Mouse (Mus musculus): ENCODE measurements at regions not wholly inside any gene's neighbourhood (a gene's known extent, or its start where the extent isn't known, plus 50 kb on each side); places are given as distances from the start of the nearest gene placed in this dataset.
A peak's percentile ranks its signal among the peaks of the same experiment; 100 is the strongest.

DNA sequence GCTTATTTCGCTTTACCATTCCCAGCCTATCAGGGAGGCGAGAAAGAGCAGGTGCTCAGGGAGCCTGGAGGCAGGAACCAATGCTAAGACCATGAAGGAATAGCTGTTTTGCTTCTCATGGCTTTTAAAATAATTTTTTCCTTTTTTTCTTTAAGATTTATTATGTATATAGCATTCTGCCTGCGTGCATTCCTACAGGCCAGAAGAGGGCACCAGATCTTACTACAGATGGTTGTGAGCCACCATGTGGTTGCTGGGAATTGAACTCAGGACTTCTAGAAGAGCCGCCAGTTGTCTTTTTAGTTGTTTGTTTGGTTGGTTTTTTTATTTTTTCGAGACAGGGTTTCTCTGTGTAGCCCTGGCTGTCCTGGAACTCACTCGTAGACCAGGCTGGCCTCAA is 113.6 kb upstream of the Armc2 start:
- peak; percentile 43 for TF ChIP-seq CTCF (conservative IDR thresholded peaks at IDR 0.05)
- no peak for DNase-seq (ENCODE audit: low spot score in 2 of 2)
- no peak overlapping the region for H3K4me3 ChIP-seq
- H3K27ac ChIP-seq: no peak overlapping the region

- no peak for TF ChIP-seq CTCF (conservative IDR thresholded peaks at IDR 0.05)
- Histone ChIP-seq H3K4me3 (no peak overlapping the region), H3K27ac (no peak overlapping the region)
- no peak for DNase-seq (ENCODE audit: low spot score in 2 of 2)
Measured at GRCm38 (mm10) chr10:42131298-42131697, 113.1 kb upstream of the Armc2 start.

GRCm38 (mm10) chr10:42127865-42128419 is 109.7 kb upstream of the Armc2 start:
- Histone ChIP-seq H3K4me3 (no peak overlapping the region), H3K27ac (no peak overlapping the region)
- no peak for TF ChIP-seq CTCF (conservative IDR thresholded peaks at IDR 0.05)
- no peak for DNase-seq (ENCODE audit: low spot score in 2 of 2)

- Histone ChIP-seq H3K27ac (no peak overlapping the region), H3K4me3 (no peak overlapping the region)
- no peak for DNase-seq (ENCODE audit: low spot score in 2 of 2)
- no peak for TF ChIP-seq CTCF (conservative IDR thresholded peaks at IDR 0.05)
Measured at GRCm38 (mm10) chr10:42126816-42127215, 108.6 kb upstream of the Armc2 start.

DNA sequence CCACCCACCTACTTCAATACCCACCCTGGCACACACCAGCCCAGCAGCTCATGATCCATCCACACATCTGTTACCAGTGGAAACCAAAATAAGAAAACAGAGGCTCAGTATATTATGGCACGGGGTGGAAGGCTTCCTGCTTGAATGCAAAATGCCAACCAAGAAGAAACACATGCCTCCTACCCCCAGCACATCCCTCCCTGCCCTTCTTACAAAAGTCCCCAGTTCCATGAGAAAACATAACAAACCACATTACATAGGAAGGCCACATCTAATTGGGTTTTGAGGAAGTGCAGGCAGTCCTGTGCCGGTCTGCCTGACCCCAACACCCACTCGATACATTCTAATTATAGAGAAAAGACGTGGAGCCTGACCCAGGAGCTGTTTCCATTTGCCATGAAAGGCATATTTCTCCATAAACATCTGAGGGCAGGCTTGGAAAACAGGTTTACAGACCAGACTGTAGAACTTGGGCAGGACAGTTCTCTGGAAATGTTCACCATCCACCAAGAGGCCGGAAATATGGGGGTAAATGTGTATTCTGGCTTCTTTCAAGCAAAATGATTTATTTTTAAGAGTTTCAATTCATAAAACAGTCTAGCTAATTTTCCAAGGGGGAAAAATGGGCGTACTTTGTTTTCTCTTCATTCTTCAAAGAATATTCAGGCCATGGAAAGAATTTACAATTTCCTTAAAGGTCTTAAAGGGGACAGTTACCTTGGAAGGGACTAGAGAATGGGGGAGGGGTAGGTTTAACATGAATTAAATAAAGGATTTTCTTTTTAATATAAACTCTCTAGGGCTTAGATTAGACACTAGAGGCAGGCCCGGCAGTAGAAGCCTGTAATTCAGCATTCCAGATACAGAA is 104.8 kb upstream of the Armc2 start:
- TF ChIP-seq CTCF (conservative IDR thresholded peaks at IDR 0.05): no peak
- Histone ChIP-seq H3K27ac (no peak overlapping the region), H3K4me3 (no peak overlapping the region)
- DNase-seq (ENCODE audit: low spot score in 2 of 2): no peak

- Histone ChIP-seq H3K27ac (no peak overlapping the region), H3K4me3 (no peak overlapping the region)
- no peak for DNase-seq (ENCODE audit: low spot score in 2 of 2)
- no peak for TF ChIP-seq CTCF (conservative IDR thresholded peaks at IDR 0.05)
Measured at GRCm38 (mm10) chr10:42121984-42122383, 103.7 kb upstream of the Armc2 start.

GRCm38 (mm10) chr10:42119326-42119725 is 101.1 kb upstream of the Armc2 start:
- TF ChIP-seq CTCF (conservative IDR thresholded peaks at IDR 0.05): no peak
- DNase-seq (ENCODE audit: low spot score in 2 of 2): no peak
- Histone ChIP-seq H3K4me3 (no peak overlapping the region), H3K27ac (peak overlapping the region; percentile 36; the same call in 1 of the 2 replicates)

- H3K4me3 ChIP-seq: no peak overlapping the region
- H3K27ac ChIP-seq: no peak overlapping the region
- no peak for TF ChIP-seq CTCF (conservative IDR thresholded peaks at IDR 0.05)
- no peak for DNase-seq (ENCODE audit: low spot score in 2 of 2)
Measured at GRCm38 (mm10) chr10:42118361-42119188, 100.3 kb upstream of the Armc2 start.

DNA sequence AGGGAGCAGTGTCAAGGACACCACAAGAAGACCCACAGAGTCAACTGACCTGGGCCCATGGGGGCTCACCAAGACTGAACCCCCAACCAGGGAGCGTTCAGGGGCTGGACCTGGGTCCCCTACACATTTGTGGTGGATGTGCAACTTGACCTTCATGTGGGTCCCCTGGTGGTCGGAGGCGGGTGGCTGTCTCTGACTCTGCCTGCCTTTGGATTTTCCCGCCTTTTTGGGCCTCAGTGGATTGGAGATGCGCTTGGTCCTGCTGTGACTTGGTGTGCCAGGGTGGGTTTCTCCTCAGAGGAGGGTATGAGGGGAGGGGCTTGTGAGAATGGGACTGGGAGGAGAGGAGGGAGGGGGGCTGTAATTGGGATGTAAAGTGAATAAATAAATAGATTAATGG is 99.3 kb upstream of the Armc2 start:
- Histone ChIP-seq H3K4me3 (no peak overlapping the region), H3K27ac (no peak overlapping the region)
- DNase-seq (ENCODE audit: low spot score in 2 of 2): no peak
- no peak for TF ChIP-seq CTCF (conservative IDR thresholded peaks at IDR 0.05)

DNA sequence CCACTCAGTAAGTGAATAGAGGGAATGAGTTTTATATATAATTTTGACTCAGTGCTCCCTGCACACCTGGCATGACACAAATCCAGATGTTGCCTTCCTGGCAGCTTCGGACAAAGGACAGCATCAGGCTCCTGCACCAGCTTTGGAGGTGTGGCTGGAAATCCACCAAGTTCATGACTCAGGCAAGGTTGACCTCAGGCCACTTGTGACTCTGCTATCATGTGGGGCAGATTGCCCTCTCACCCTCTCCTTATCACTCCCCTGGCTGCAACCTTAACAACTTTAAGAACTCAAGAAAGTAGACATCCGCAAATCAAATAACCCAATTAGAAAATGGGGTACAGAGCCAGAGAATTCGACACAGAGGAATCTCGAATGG is 97.7 kb upstream of the Armc2 start:
- Histone ChIP-seq H3K4me3 (no peak overlapping the region), H3K27ac (no peak overlapping the region)
- no peak for TF ChIP-seq CTCF (conservative IDR thresholded peaks at IDR 0.05)
- DNase-seq (ENCODE audit: low spot score in 2 of 2): no peak

GRCm38 (mm10) chr10:42115224-42115919 is 97.1 kb upstream of the Armc2 start:
- TF ChIP-seq CTCF (conservative IDR thresholded peaks at IDR 0.05): no peak
- DNase-seq (ENCODE audit: low spot score in 2 of 2): no peak
- Histone ChIP-seq H3K4me3 (no peak overlapping the region), H3K27ac (no peak overlapping the region)

- H3K27ac ChIP-seq: no peak overlapping the region
- DNase-seq (ENCODE audit: low spot score in 2 of 2): no peak
- no peak overlapping the region for H3K4me3 ChIP-seq
- no peak for TF ChIP-seq CTCF (conservative IDR thresholded peaks at IDR 0.05)
Measured at GRCm38 (mm10) chr10:42110704-42111103, 92.5 kb upstream of the Armc2 start.
